Mouse (Mus musculus): Measurements from ENCODE around the gene Ring1. TPM values are rescaled to one million over a fixed set of nuclear protein-coding genes. Genes with fewer than 3 reads are reported as not detected.
A peak's percentile ranks its signal among the peaks of the same experiment; 100 is the strongest.

Gene Ring1
- 66.4 and 74.6 TPM in 2 replicates for polyA plus RNA-seq (2012; rRNA removed)

GRCm38 (mm10) chr17:34024317-34024821, at the start of gene Ring1:
Gene Ring1, minus strand, starts transcription at chr17:34024680.
- under 1% methylated on average over 48 of the region's 58 CpGs for WGBS
- Histone ChIP-seq H3K27me3 (ENCODE audit: control insufficient read depth, insufficient read depth, low read length) (no peaks in the 10 kb centered on the region), H3K4me1 (ENCODE audit: control insufficient read depth, insufficient read depth, low read length) (peaks cover 12% of the 10 kb centered on the region), H3K4me3 (replicated peaks; ENCODE audit: insufficient read depth, low read depth, low read length) (peak within 1 kb of the TSS; percentile 62), H3K27ac (ENCODE audit: insufficient read depth, low read length) (peak within 1 kb of the TSS; percentile 76)
- peak; percentile 88 to 92 for DNase-seq
- TF ChIP-seq POLR2A (IDR thresholded peaks at IDR 0.05; ENCODE audit: borderline replicate concordance, insufficient read depth, low read length) (peak; percentile 96), CTCF (IDR thresholded peaks at IDR 0.05; ENCODE audit: borderline replicate concordance, insufficient read depth, low read depth, low read length) (no peak)

DNA sequence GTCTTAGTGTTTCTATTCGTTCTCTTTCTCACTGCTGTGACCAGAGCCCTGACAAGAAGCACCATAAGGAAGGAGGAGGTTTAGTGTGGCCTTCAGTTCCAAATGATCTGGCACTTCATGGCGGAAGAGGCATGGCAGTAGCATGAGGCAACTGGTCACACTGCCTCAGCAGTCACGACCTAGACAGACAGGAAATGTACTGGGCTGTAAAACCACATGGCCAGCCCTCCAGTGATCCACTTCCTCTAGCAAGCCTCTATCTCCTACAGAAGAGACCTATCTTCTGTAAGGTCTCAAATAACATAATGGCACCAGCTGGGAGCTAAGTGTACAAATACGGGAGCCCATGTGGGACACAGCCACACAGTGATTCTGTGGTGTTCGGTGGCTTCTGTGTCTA, 47.6 kb upstream of the Ring1 start:
- Histone ChIP-seq H3K4me1 (ENCODE audit: control insufficient read depth, insufficient read depth, low read length) (no peaks in the 10 kb centered on the region), H3K27ac (ENCODE audit: insufficient read depth, low read length) (no peak overlapping the region), H3K27me3 (ENCODE audit: control insufficient read depth, insufficient read depth, low read length) (no peaks in the 10 kb centered on the region), H3K4me3 (replicated peaks; ENCODE audit: insufficient read depth, low read depth, low read length) (no peak overlapping the region)
- no peak for DNase-seq
- WGBS, result 69% methylated on average over 5 of the region's 5 CpGs
- TF ChIP-seq CTCF (IDR thresholded peaks at IDR 0.05; ENCODE audit: borderline replicate concordance, insufficient read depth, low read depth, low read length) (no peak), POLR2A (IDR thresholded peaks at IDR 0.05; ENCODE audit: borderline replicate concordance, insufficient read depth, low read length) (no peak)

DNA sequence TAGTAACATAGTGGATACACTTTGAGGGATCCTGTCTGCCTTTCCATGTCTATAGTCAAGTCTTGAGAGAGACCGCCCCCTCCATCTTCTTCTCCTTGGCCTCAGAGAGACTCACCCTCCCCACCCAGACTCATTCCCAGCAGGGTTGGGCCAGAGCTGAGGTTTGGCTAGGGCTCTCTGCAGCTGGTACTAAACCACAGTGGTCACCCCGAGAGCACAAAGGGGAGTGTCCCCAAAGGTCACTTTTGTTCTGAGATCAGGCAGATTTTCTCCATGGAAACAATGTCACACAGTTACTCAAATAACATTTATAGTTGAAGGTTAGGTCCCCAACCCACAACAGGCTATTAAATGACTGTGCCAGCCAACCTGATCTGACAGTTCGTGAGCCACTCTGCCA, 44.4 kb upstream of the Ring1 start:
- no peaks in the 10 kb centered on the region for H3K27me3 ChIP-seq (ENCODE audit: control insufficient read depth, insufficient read depth, low read length)
- no peak for DNase-seq
- 33% methylated on average over 3 of the region's 3 CpGs for WGBS

DNA sequence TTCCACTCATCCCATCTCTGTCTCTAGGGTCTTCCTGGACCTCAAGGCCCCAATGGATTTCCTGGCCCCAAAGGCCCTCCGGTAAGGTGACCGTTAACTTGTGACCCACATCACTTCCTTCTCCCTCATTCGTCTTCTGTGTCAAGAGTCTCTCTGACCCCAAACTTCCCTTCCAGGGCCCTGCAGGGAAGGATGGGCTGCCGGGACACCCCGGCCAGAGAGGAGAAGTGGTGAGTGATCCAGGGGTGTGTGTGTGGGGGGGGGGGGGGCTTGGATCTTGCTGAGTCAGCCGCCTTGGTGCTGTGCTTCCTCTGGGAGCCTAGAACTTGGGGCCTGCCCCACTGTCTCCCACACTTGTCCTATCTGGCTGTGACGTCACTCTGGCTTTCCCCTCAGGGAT, 32.7 kb upstream of the Ring1 start:
- Histone ChIP-seq H3K27ac (ENCODE audit: insufficient read depth, low read length) (no peak overlapping the region), H3K4me1 (ENCODE audit: control insufficient read depth, insufficient read depth, low read length) (no peaks in the 10 kb centered on the region), H3K27me3 (ENCODE audit: control insufficient read depth, insufficient read depth, low read length) (no peaks in the 10 kb centered on the region), H3K4me3 (replicated peaks; ENCODE audit: insufficient read depth, low read depth, low read length) (no peak overlapping the region)
- 80% methylated on average over 7 of the region's 7 CpGs for WGBS
- no peak for DNase-seq
- TF ChIP-seq CTCF (IDR thresholded peaks at IDR 0.05; ENCODE audit: borderline replicate concordance, insufficient read depth, low read depth, low read length), result no peak
- no peak for TF ChIP-seq POLR2A (IDR thresholded peaks at IDR 0.05; ENCODE audit: borderline replicate concordance, insufficient read depth, low read length)

More for the DNA sequence above, 44.4 kb upstream of the Ring1 start:
- no peak for TF ChIP-seq POLR2A (IDR thresholded peaks at IDR 0.05; ENCODE audit: borderline replicate concordance, insufficient read depth, low read length)
- TF ChIP-seq CTCF (IDR thresholded peaks at IDR 0.05; ENCODE audit: borderline replicate concordance, insufficient read depth, low read depth, low read length), result no peak
- no peak overlapping the region for H3K27ac ChIP-seq (ENCODE audit: insufficient read depth, low read length)
- H3K4me3 ChIP-seq (replicated peaks; ENCODE audit: insufficient read depth, low read depth, low read length), result no peak overlapping the region
- H3K4me1 ChIP-seq (ENCODE audit: control insufficient read depth, insufficient read depth, low read length), result no peaks in the 10 kb centered on the region

DNA sequence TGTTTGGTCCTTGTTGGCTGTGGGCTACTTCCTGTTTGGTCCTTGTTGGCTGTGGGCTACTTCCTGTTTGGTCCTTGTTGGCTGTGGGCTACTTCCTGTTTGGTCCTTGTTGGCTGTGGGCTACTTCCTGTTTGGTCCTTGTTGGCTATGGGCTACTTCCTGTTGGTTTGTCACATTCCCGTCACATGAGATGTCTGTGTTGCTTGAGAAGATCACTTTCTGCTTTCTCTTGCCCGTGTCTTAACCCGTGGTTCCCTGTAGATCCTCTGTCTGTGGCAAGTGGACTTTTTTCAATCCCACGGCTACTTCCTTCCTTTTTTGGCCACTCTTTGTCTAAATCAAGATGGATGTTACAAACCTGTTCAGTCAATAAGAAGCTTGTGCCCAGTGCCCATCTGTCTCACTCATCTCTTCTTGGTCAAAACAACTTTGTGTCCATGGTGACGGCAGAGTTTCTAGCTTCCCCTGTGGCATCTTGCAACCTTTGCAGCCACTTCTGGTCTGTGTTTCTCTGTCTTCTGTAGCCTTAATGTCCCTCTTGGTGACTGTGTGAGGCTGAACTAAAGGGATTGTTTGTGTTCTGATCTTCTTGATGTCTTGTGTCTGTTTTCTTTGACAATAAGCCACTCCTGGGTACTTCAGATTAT, 23.0 kb upstream of the Ring1 start:
- no peak for DNase-seq
- Histone ChIP-seq H3K27me3 (ENCODE audit: control insufficient read depth, insufficient read depth, low read length) (no peaks in the 10 kb centered on the region), H3K4me3 (replicated peaks; ENCODE audit: insufficient read depth, low read depth, low read length) (no peak overlapping the region), H3K4me1 (ENCODE audit: control insufficient read depth, insufficient read depth, low read length) (no peaks in the 10 kb centered on the region), H3K27ac (ENCODE audit: insufficient read depth, low read length) (no peak overlapping the region)
- TF ChIP-seq POLR2A (IDR thresholded peaks at IDR 0.05; ENCODE audit: borderline replicate concordance, insufficient read depth, low read length) (no peak), CTCF (IDR thresholded peaks at IDR 0.05; ENCODE audit: borderline replicate concordance, insufficient read depth, low read depth, low read length) (no peak)
- WGBS, result 94% methylated on average over 5 of the region's 5 CpGs

- TF ChIP-seq POLR2A (IDR thresholded peaks at IDR 0.05; ENCODE audit: borderline replicate concordance, insufficient read depth, low read length) (no peak), CTCF (IDR thresholded peaks at IDR 0.05; ENCODE audit: borderline replicate concordance, insufficient read depth, low read depth, low read length) (no peak)
Measured at GRCm38 (mm10) chr17:34045941-34046340, 21.5 kb upstream of the Ring1 start.

GRCm38 (mm10) chr17:34039562-34040450, 15.3 kb upstream of the Ring1 start:
- Histone ChIP-seq H3K4me3 (replicated peaks; ENCODE audit: insufficient read depth, low read depth, low read length) (no peak overlapping the region), H3K27ac (ENCODE audit: insufficient read depth, low read length) (no peak overlapping the region), H3K4me1 (ENCODE audit: control insufficient read depth, insufficient read depth, low read length) (0 out of 2 replicates have a peak, but pooled peaks cover 2% of the 10 kb centered on the region), H3K27me3 (ENCODE audit: control insufficient read depth, insufficient read depth, low read length) (no peaks in the 10 kb centered on the region)
- WGBS, result 8% methylated on average over 17 of the region's 17 CpGs
- DNase-seq, result peak; percentile 34 to 41
- TF ChIP-seq POLR2A (IDR thresholded peaks at IDR 0.05; ENCODE audit: borderline replicate concordance, insufficient read depth, low read length) (no peak), CTCF (IDR thresholded peaks at IDR 0.05; ENCODE audit: borderline replicate concordance, insufficient read depth, low read depth, low read length) (no peak)

More at GRCm38 (mm10) chr17:34045941-34046340, 21.5 kb upstream of the Ring1 start:
- no peaks in the 10 kb centered on the region for H3K27me3 ChIP-seq (ENCODE audit: control insufficient read depth, insufficient read depth, low read length)
- 66% methylated on average over 14 of the region's 14 CpGs for WGBS
- no peak overlapping the region for H3K4me3 ChIP-seq (replicated peaks; ENCODE audit: insufficient read depth, low read depth, low read length)
- H3K27ac ChIP-seq (ENCODE audit: insufficient read depth, low read length), result no peak overlapping the region
- H3K4me1 ChIP-seq (ENCODE audit: control insufficient read depth, insufficient read depth, low read length), result no peaks in the 10 kb centered on the region
- DNase-seq, result no peak
